Comparison of ENCODE assay signal across 9 mouse cellular contexts in the genomic region with DNA sequence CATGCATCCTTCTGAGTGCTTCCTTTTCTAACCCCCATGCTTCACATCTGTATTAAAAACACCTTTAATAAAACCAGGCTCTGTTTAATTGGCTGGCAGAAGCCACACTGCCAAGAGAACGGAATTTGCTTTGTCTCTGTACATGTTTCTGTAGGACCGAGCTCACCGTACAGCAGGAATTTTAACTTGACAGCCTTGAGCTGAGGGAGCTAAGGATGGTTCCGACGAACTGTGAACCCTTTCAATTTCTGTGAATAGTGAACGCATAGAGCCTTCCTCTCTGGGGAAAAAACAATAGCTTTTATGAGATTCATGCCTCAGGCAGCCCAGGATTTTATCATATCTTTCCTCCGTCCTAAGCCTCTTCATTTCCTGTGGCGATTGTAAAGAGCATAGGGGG. TPM values are rescaled to one million over a fixed set of nuclear protein-coding genes. Genes with fewer than 3 reads are reported as not detected.
DNase-seq lines count a peak whose midpoint lies in the region; ATAC-seq lines count a peak whose summit lies in the region.
"Had no signal": no experiment of that assay in that cellular context is flagged by ENCODE, and none has a peak within 500 bp of the region (broad histone marks: within the 10 kb centered on the region; RNA-seq: fewer than 3 reads in every experiment).

No protein-coding gene starts in this region.

- 0 out of 2 replicates have a peak overlapping the region, but pooled peaks have one; percentile 1 for H3K4me3 ChIP-seq in hindbrain, embryonic 13.5 days
- H3K4me3 ChIP-seq in hindbrain, embryonic 10.5 days: no peak overlapping the region
- peak overlapping the region; percentile 12; the same call in 1 of the 2 replicates for H3K4me3 ChIP-seq in embryonic facial prominence, embryonic 13.5 days
- no peak overlapping the region for H3K4me3 ChIP-seq in forebrain, embryonic 15.5 days
- no peak overlapping the region for H3K4me3 ChIP-seq in liver, embryonic 16.5 days (ENCODE audit: low read depth, low read length)

- peaks cover 18% of the 10 kb centered on the region for H3K4me1 ChIP-seq in hindbrain, embryonic 13.5 days (replicated peaks)
- H3K4me1 ChIP-seq in hindbrain, embryonic 10.5 days (replicated peaks): peaks cover 9% of the 10 kb centered on the region
- peaks cover 13% of the 10 kb centered on the region for H3K4me1 ChIP-seq in embryonic facial prominence, embryonic 13.5 days
- peaks cover 14% of the 10 kb centered on the region for H3K4me1 ChIP-seq in forebrain, embryonic 15.5 days
- H3K4me1 ChIP-seq in liver, embryonic 16.5 days (ENCODE audit: control insufficient read depth, low read depth, low read length): no peaks in the 10 kb centered on the region

- no peaks in the 10 kb centered on the region for H3K9me3 ChIP-seq in hindbrain, embryonic 13.5 days
- no peaks in the 10 kb centered on the region for H3K9me3 ChIP-seq in hindbrain, embryonic 10.5 days
- H3K9me3 ChIP-seq in embryonic facial prominence, embryonic 13.5 days: no peaks in the 10 kb centered on the region
- no peaks in the 10 kb centered on the region for H3K9me3 ChIP-seq in forebrain, embryonic 15.5 days
- H3K9me3 ChIP-seq in liver, embryonic 16.5 days (replicated peaks; ENCODE audit: control insufficient read depth, low read length): no peaks in the 10 kb centered on the region

- peak; percentile 48 for ATAC-seq in hindbrain, embryonic 13.5 days (ENCODE audit: low FRiP score)
- ATAC-seq in embryonic facial prominence, embryonic 13.5 days (ENCODE audit: insufficient number of reproducible peaks, insufficient read depth, low FRiP score, low TSS enrichment, low read depth): no peak
- ATAC-seq in forebrain, embryonic 15.5 days (replicated peaks): peak; percentile 7; the same call in 1 of the 2 replicates
- ATAC-seq in liver, embryonic 16.5 days (ENCODE audit: low read depth): no peak
- ATAC-seq: activated CD4-positive, CD25-positive, alpha-beta regulatory T cell, adult 4 months had no signal

- peak overlapping the region; percentile 38 for H3K4me2 ChIP-seq in hindbrain, embryonic 13.5 days
- peak overlapping the region; percentile 45 for H3K4me2 ChIP-seq in embryonic facial prominence, embryonic 13.5 days
- H3K4me2 ChIP-seq in forebrain, embryonic 15.5 days (replicated peaks): peak overlapping the region; percentile 17; the same call in 1 of the 2 replicates
- H3K4me2 ChIP-seq in liver, embryonic 16.5 days (ENCODE audit: low read depth, low read length): 0 out of 2 replicates have a peak overlapping the region, but pooled peaks have one; percentile 3

- peak overlapping the region; percentile 49; the same call in 1 of the 2 replicates for H3K9ac ChIP-seq in hindbrain, embryonic 13.5 days
- peak overlapping the region; percentile 33; the same call in 1 of the 2 replicates for H3K9ac ChIP-seq in embryonic facial prominence, embryonic 13.5 days
- H3K9ac ChIP-seq in forebrain, embryonic 15.5 days (replicated peaks): peak overlapping the region; percentile 30; the same call in 1 of the 2 replicates
- H3K9ac ChIP-seq in liver, embryonic 16.5 days (ENCODE audit: low read depth, low read length): no peak overlapping the region

- peak overlapping the region; percentile 88 for H3K27ac ChIP-seq in hindbrain, embryonic 13.5 days
- H3K27ac ChIP-seq in hindbrain, embryonic 10.5 days: no peak overlapping the region
- peak overlapping the region; percentile 39; the same call in 1 of the 2 replicates for H3K27ac ChIP-seq in embryonic facial prominence, embryonic 13.5 days
- peak overlapping the region; percentile 60 for H3K27ac ChIP-seq in forebrain, embryonic 15.5 days (replicated peaks)
- no peak overlapping the region for H3K27ac ChIP-seq in liver, embryonic 16.5 days (ENCODE audit: low read length)

- H3K27me3 ChIP-seq in hindbrain, embryonic 13.5 days: peaks cover 4% of the 10 kb centered on the region; the same call in 1 of the 2 replicates
- H3K27me3 ChIP-seq in hindbrain, embryonic 10.5 days (ENCODE audit: insufficient read depth, poor library complexity, severe bottlenecking): peaks cover 13% of the 10 kb centered on the region
- peaks cover 7% of the 10 kb centered on the region for H3K27me3 ChIP-seq in embryonic facial prominence, embryonic 13.5 days
- no peaks in the 10 kb centered on the region for H3K27me3 ChIP-seq in forebrain, embryonic 15.5 days
- H3K27me3 ChIP-seq in liver, embryonic 16.5 days (ENCODE audit: control insufficient read depth, insufficient read depth, low read depth, low read length): peaks cover 4% of the 10 kb centered on the region

- H3K36me3 ChIP-seq in hindbrain, embryonic 13.5 days: no peaks in the 10 kb centered on the region
- H3K36me3 ChIP-seq in hindbrain, embryonic 10.5 days: no peaks in the 10 kb centered on the region
- no peaks in the 10 kb centered on the region for H3K36me3 ChIP-seq in embryonic facial prominence, embryonic 13.5 days
- no peaks in the 10 kb centered on the region for H3K36me3 ChIP-seq in forebrain, embryonic 15.5 days
- H3K36me3 ChIP-seq in liver, embryonic 16.5 days (ENCODE audit: control insufficient read depth, insufficient read depth): no peaks in the 10 kb centered on the region

- no peak for DNase-seq in hindbrain, embryonic 10.5 days (ENCODE audit: low spot score)
- DNase-seq in right cerebral cortex, postnatal 4 days: no peak
- no peak for DNase-seq in cerebellum, postnatal 14 days
- no peak for DNase-seq in urinary bladder, adult 18-20 months (ENCODE audit: low spot score in 2 of 2)

- WGBS in hindbrain, embryonic 13.5 days: 25% methylated on average over 8 of the region's 8 CpGs
- WGBS in hindbrain, embryonic 10.5 days: 57% methylated on average over 8 of the region's 8 CpGs
- 21% methylated on average over 8 of the region's 8 CpGs for WGBS in embryonic facial prominence, embryonic 13.5 days
- 16% methylated on average over 8 of the region's 8 CpGs for WGBS in forebrain, embryonic 15.5 days
- WGBS in liver, embryonic 16.5 days (ENCODE audit: insufficient replicate concordance): 32% methylated on average over 8 of the region's 8 CpGs

RNA-seq across cellular contexts. Expression of a gene that starts 5.6 kb away (rescaled TPM):
- 22.2 and 22.6 TPM in 2 replicates for polyA plus RNA-seq in hindbrain, embryonic 13.5 days (2015; fragmentation: Nextera tagmentation; extraction: Ambion mirVana)
- polyA plus RNA-seq in hindbrain, embryonic 10.5 days (2016; fragmentation: Nextera tagmentation; extraction: Ambion mirVana): 0.75 and 1.7 TPM in 2 replicates
- 2.7 and 2.9 TPM in 2 replicates for polyA plus RNA-seq in embryonic facial prominence, embryonic 13.5 days (2015; fragmentation: Nextera tagmentation; extraction: Ambion mirVana)
- 37.4 and 38.3 TPM in 2 replicates for polyA plus RNA-seq in forebrain, embryonic 15.5 days (2015; fragmentation: Nextera tagmentation; extraction: Ambion mirVana)
- not detected in 2 replicates for polyA plus RNA-seq in liver, embryonic 16.5 days (2015; fragmentation: Nextera tagmentation; extraction: Ambion mirVana)
- polyA plus RNA-seq: activated CD4-positive, CD25-positive, alpha-beta regulatory T cell, adult 4 months had no signal

RNA-seq across cellular contexts. Expression of a gene that starts 16.0 kb away (rescaled TPM):
- polyA plus RNA-seq in hindbrain, embryonic 13.5 days (2015; fragmentation: Nextera tagmentation; extraction: Ambion mirVana): 6.5 and 6.6 TPM in 2 replicates
- polyA plus RNA-seq in hindbrain, embryonic 10.5 days (2016; fragmentation: Nextera tagmentation; extraction: Ambion mirVana): 14.5 and 16.3 TPM in 2 replicates
- 21.0 and 23.4 TPM in 2 replicates for polyA plus RNA-seq in embryonic facial prominence, embryonic 13.5 days (2015; fragmentation: Nextera tagmentation; extraction: Ambion mirVana)
- 11.4 and 13.0 TPM in 2 replicates for polyA plus RNA-seq in forebrain, embryonic 15.5 days (2015; fragmentation: Nextera tagmentation; extraction: Ambion mirVana)
- polyA plus RNA-seq in liver, embryonic 16.5 days (2015; fragmentation: Nextera tagmentation; extraction: Ambion mirVana): 16.9 and 19.8 TPM in 2 replicates

RNA-seq across cellular contexts. Expression of a gene that starts 27.8 kb away (rescaled TPM):
- 29.8 and 30.7 TPM in 2 replicates for polyA plus RNA-seq in hindbrain, embryonic 13.5 days (2015; fragmentation: Nextera tagmentation; extraction: Ambion mirVana)
- polyA plus RNA-seq in hindbrain, embryonic 10.5 days (2016; fragmentation: Nextera tagmentation; extraction: Ambion mirVana): 24.4 and 26.1 TPM in 2 replicates
- 21.9 and 23.9 TPM in 2 replicates for polyA plus RNA-seq in embryonic facial prominence, embryonic 13.5 days (2015; fragmentation: Nextera tagmentation; extraction: Ambion mirVana)
- polyA plus RNA-seq in forebrain, embryonic 15.5 days (2015; fragmentation: Nextera tagmentation; extraction: Ambion mirVana): 52.2 and 52.3 TPM in 2 replicates
- 5.1 and 5.3 TPM in 2 replicates for polyA plus RNA-seq in liver, embryonic 16.5 days (2015; fragmentation: Nextera tagmentation; extraction: Ambion mirVana)

RNA-seq across cellular contexts. Expression of a gene that starts 30.2 kb away (rescaled TPM):
- polyA plus RNA-seq in hindbrain, embryonic 13.5 days (2015; fragmentation: Nextera tagmentation; extraction: Ambion mirVana): 29.4 and 31.9 TPM in 2 replicates
- polyA plus RNA-seq in hindbrain, embryonic 10.5 days (2016; fragmentation: Nextera tagmentation; extraction: Ambion mirVana): 8.8 and 17.7 TPM in 2 replicates
- 5.5 and 5.8 TPM in 2 replicates for polyA plus RNA-seq in embryonic facial prominence, embryonic 13.5 days (2015; fragmentation: Nextera tagmentation; extraction: Ambion mirVana)
- 27.4 and 30.6 TPM in 2 replicates for polyA plus RNA-seq in forebrain, embryonic 15.5 days (2015; fragmentation: Nextera tagmentation; extraction: Ambion mirVana)
- 0.84 and 1.1 TPM in 2 replicates for polyA plus RNA-seq in liver, embryonic 16.5 days (2015; fragmentation: Nextera tagmentation; extraction: Ambion mirVana)

Comparison
In these comparisons a context has a peak if more than half of its experiments do, and no peak if none do; other contexts are left out.
1. H3K27ac ChIP-seq: peak in hindbrain, embryonic 13.5 days (single experiment), embryonic facial prominence, embryonic 13.5 days (single experiment) and forebrain, embryonic 15.5 days (single experiment); none in hindbrain, embryonic 10.5 days (single experiment) and liver, embryonic 16.5 days (single experiment).
2. H3K4me3 ChIP-seq: peak in hindbrain, embryonic 13.5 days (single experiment) and embryonic facial prominence, embryonic 13.5 days (single experiment); none in hindbrain, embryonic 10.5 days (single experiment), forebrain, embryonic 15.5 days (single experiment) and liver, embryonic 16.5 days (single experiment).
3. ATAC-seq: peak in hindbrain, embryonic 13.5 days (single experiment) and forebrain, embryonic 15.5 days (single experiment); none in embryonic facial prominence, embryonic 13.5 days (single experiment) and liver, embryonic 16.5 days (single experiment).
4. Peak in every context shown above with its lines, with median percentiles within 50 percentile points of each other: H3K4me2 ChIP-seq.